Mouse (Mus musculus) liver, postnatal 0 days (tissue): ENCODE measurements around the gene Evi5. TPM values are rescaled to one million over a fixed set of nuclear protein-coding genes. Genes with fewer than 3 reads are reported as not detected.

Source experiments
- ATAC-seq: fragments of 200-750 bp; cut with Nextera tagmentation; 2 replicates; pipeline ENCODE4 v1.8.0; 2017; ENCODE audit warnings: mild to moderate bottlenecking, moderate library complexity
- DNase-seq: peaks from one replicate; pipeline ENCODE4 v3.0.0-alpha.2; 2016
- H3K27ac ChIP-seq: fragments of 300-500 bp; sonication (generic); 2 replicates; pipeline ENCODE4 v1.5.1; 2014; ENCODE audit warnings: antibody characterized with exemption, moderate library complexity, mild to moderate bottlenecking, low read depth
- H3K27me3 ChIP-seq: fragments of 300-500 bp; sonication (generic); 2 replicates; pipeline ENCODE4 v1.6.1; 2014; ENCODE audit warnings: low read length, control low read depth, mixed read lengths; ENCODE audit not compliant: insufficient read depth
- H3K36me3 ChIP-seq: fragments of 300-500 bp; sonication (generic); replicated peaks from 2 replicates; pipeline ENCODE4 v1.6.1; 2014; ENCODE audit warnings: mild to moderate bottlenecking, control low read depth, low read length, moderate library complexity, mixed read lengths; ENCODE audit not compliant: insufficient read depth
- H3K4me1 ChIP-seq: fragments of 300-500 bp; sonication (generic); 2 replicates; pipeline ENCODE4 v1.6.1; 2014; ENCODE audit warnings: antibody characterized with exemption, mild to moderate bottlenecking, control low read depth; ENCODE audit not compliant: insufficient read depth
- H3K4me2 ChIP-seq: fragments of 300-500 bp; sonication (generic); 2 replicates; pipeline ENCODE4 v1.6.1; 2014; ENCODE audit warnings: low read depth, mild to moderate bottlenecking, low read length, moderate library complexity, mixed read lengths
- H3K4me3 ChIP-seq: fragments of 300-500 bp; sonication (generic); 2 replicates; pipeline ENCODE4 v1.5.1; 2014; ENCODE audit warnings: low read depth, low read length
- H3K9ac ChIP-seq: fragments of 300-500 bp; sonication (generic); replicated peaks from 2 replicates; pipeline ENCODE4 v1.6.1; 2014; ENCODE audit warnings: mild to moderate bottlenecking, moderate library complexity
- H3K9me3 ChIP-seq: fragments of 300-500 bp; sonication (generic); 2 replicates; pipeline ENCODE4 v1.6.1; 2016; ENCODE audit warnings: mild to moderate bottlenecking, control low read depth, low read length, mixed read lengths
- CTCF ChIP-seq: sonication (generic); IDR thresholded peaks from 2 replicates; pipeline ENCODE4 v1.5.1; 2016; ENCODE audit warnings: antibody characterized with exemption, low read depth
- EP300 ChIP-seq: IDR thresholded peaks from 2 replicates; pipeline ENCODE4 v1.6.1; 2016; ENCODE audit warnings: antibody characterized with exemption, low read depth, mild to moderate bottlenecking
- whole genome bisulfite sequencing: fragments of 180-500 bp; shearing (Covaris S2); extraction: QIAGEN DNeasy Blood & Tissue Kit; methylation state at CpG from one replicate; pipeline ENCODE4 v1.1.7; 2014; ENCODE audit not compliant: insufficient replicate concordance; 5-methylcytosine and 5-hydroxymethylcytosine counted together
- polyA plus RNA-seq: library from polyadenylated mRNA; unstranded; fragments of >200 nt; fragmentation: Nextera tagmentation; extraction: Ambion mirVana; gene quantifications from 2 replicates; pipeline ENCODE4 v1.2.1, GENCODE M21; 2015

Gene Evi5
- polyA plus RNA-seq, 1 experiment from 2014 or later, result 68.4 TPM

DNA sequence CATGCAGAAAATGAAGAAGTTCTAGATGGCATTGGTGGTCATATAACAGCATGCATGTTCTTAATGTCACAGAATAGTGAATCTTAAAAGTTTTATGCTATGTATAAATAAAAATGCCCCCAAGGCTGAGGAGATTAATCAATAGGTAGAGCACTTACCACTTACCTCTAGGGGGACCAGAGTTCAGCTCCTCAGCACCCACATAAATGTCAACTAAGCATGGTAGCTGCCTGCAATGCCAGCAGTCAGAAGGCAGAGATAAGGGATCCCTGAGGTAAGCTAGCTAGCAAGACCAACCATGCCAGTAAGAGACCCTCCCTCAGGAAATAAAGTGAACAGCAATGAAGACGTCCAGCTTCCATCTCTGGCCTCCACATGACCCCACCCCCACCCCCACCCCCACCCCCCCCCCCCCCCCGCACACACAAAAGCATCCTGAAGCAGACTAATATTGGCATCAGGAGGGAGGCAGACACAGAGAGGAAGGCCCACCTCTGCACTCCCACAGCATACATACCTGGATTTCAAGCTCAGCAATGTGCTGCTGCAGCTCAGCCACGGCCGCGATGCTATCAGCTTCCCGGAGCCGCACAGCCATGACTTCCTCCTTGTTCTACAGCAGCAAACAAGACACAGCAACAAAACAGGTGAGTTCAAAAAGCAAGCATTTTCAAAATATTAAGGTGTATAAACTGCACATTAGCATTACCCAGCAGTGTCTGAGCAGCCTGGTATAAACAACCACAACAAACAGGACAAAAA, 87.0 kb downstream of the Evi5 start:
- no peaks in the 10 kb centered on the region for H3K27me3 ChIP-seq
- DNase-seq (no peak), ATAC-seq (no peak)
- no peak overlapping the region for H3K4me2 ChIP-seq
- 60% methylated on average over 7 of the region's 7 CpGs for WGBS
- no peaks in the 10 kb centered on the region for H3K9me3 ChIP-seq
- H3K36me3 ChIP-seq, result peaks cover 45% of the 10 kb centered on the region
- H3K27ac ChIP-seq, result no peak overlapping the region
- TF ChIP-seq EP300 (no peak), CTCF (no peak)
- H3K9ac ChIP-seq, result no peak overlapping the region
- no peak overlapping the region for H3K4me3 ChIP-seq
- no peaks in the 10 kb centered on the region for H3K4me1 ChIP-seq

GRCm38 (mm10) chr5:107782360-107782759, 92.5 kb downstream of the Evi5 start:
- peaks cover 42% of the 10 kb centered on the region for H3K36me3 ChIP-seq
- WGBS, result 79% methylated on average over 1 of the region's 1 CpGs

GRCm38 (mm10) chr5:107778763-107779162, 96.1 kb downstream of the Evi5 start:
- no peak for ATAC-seq
- 84% methylated on average over 3 of the region's 3 CpGs for WGBS

More at GRCm38 (mm10) chr5:107782360-107782759, 92.5 kb downstream of the Evi5 start:
- TF ChIP-seq CTCF (no peak), EP300 (no peak)
- no peak for DNase-seq
- no peaks in the 10 kb centered on the region for H3K27me3 ChIP-seq
- ATAC-seq, result no peak
- H3K4me3 ChIP-seq, result no peak overlapping the region
- H3K9ac ChIP-seq, result no peak overlapping the region
- no peak overlapping the region for H3K4me2 ChIP-seq
- H3K9me3 ChIP-seq, result no peaks in the 10 kb centered on the region
- no peak overlapping the region for H3K27ac ChIP-seq
- H3K4me1 ChIP-seq, result no peaks in the 10 kb centered on the region

GRCm38 (mm10) chr5:107777545-107777830, 97.4 kb downstream of the Evi5 start:
- H3K27me3 ChIP-seq, result no peaks in the 10 kb centered on the region
- H3K4me1 ChIP-seq, result no peaks in the 10 kb centered on the region
- H3K9ac ChIP-seq, result no peak overlapping the region
- WGBS, result 78% methylated on average over 1 of the region's 1 CpGs
- ATAC-seq (no peak), DNase-seq (no peak)
- peaks cover 30% of the 10 kb centered on the region for H3K36me3 ChIP-seq
- no peaks in the 10 kb centered on the region for H3K9me3 ChIP-seq
- no peak overlapping the region for H3K4me2 ChIP-seq
- H3K4me3 ChIP-seq, result no peak overlapping the region
- no peak overlapping the region for H3K27ac ChIP-seq
- TF ChIP-seq CTCF (no peak), EP300 (no peak)

More at GRCm38 (mm10) chr5:107778763-107779162, 96.1 kb downstream of the Evi5 start:
- Histone ChIP-seq H3K9ac (no peak overlapping the region), H3K27me3 (no peaks in the 10 kb centered on the region), H3K4me2 (no peak overlapping the region), H3K4me1 (no peaks in the 10 kb centered on the region), H3K9me3 (no peaks in the 10 kb centered on the region), H3K4me3 (no peak overlapping the region), H3K36me3 (peaks cover 34% of the 10 kb centered on the region), H3K27ac (no peak overlapping the region)
- DNase-seq, result no peak
- TF ChIP-seq EP300 (no peak), CTCF (no peak)

GRCm38 (mm10) chr5:107776777-107777544, 97.9 kb downstream of the Evi5 start:
- Histone ChIP-seq H3K4me1 (no peaks in the 10 kb centered on the region), H3K9me3 (no peaks in the 10 kb centered on the region), H3K4me3 (no peak overlapping the region), H3K27me3 (no peaks in the 10 kb centered on the region), H3K9ac (no peak overlapping the region), H3K27ac (no peak overlapping the region), H3K36me3 (peaks cover 29% of the 10 kb centered on the region), H3K4me2 (no peak overlapping the region)
- no peak for TF ChIP-seq CTCF
- no peak for TF ChIP-seq EP300
- WGBS, result 83% methylated on average over 4 of the region's 4 CpGs
- DNase-seq, result no peak
- no peak for ATAC-seq

DNA sequence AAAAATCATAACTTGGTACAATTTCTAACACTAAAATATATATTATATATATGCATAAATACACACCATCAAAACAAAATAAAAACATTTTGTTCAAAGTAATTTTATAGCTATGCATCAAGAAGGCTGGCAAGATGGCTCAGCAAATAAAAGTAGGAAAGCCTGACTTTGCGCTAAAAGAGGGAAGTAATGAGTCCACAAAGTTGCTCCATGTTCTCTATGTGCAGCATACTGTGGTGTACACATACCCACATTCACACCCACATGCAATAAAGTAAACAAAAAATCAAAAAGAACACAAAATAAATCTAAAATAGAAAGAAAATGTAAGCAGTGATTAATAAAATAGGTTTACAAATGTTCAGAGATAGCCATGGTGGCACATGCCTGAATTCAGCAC, 99.0 kb downstream of the Evi5 start:
- Histone ChIP-seq H3K4me1 (no peaks in the 10 kb centered on the region), H3K27ac (no peak overlapping the region), H3K9ac (no peak overlapping the region), H3K9me3 (no peaks in the 10 kb centered on the region), H3K36me3 (peaks cover 21% of the 10 kb centered on the region), H3K4me2 (no peak overlapping the region), H3K27me3 (no peaks in the 10 kb centered on the region), H3K4me3 (no peak overlapping the region)
- no peak for ATAC-seq
- no peak for DNase-seq
- 73% methylated on average over 1 of the region's 1 CpGs for WGBS
- TF ChIP-seq CTCF, result no peak
- no peak for TF ChIP-seq EP300
